Mouse (Mus musculus) ES-Bruce4 (cell line): Measurements from ENCODE around the gene Rab4a. TPM values are rescaled to one million over a fixed set of nuclear protein-coding genes. Genes with fewer than 3 reads are reported as not detected.

Source experiments
- H3K27ac ChIP-seq: 2 replicates; pipeline ENCODE4 v1.5.1; 2012; ENCODE audit warnings: low read length, inconsistent platforms; ENCODE audit not compliant: insufficient read depth
- H3K27me3 ChIP-seq: 2 replicates; pipeline ENCODE4 v1.6.1; 2012; ENCODE audit warnings: mild to moderate bottlenecking, low read length, inconsistent platforms; ENCODE audit not compliant: control insufficient read depth, poor library complexity, insufficient read depth, severe bottlenecking
- H3K36me3 ChIP-seq: 2 replicates; pipeline ENCODE4 v1.6.1; 2012; ENCODE audit warnings: inconsistent platforms, mild to moderate bottlenecking, low read length, moderate library complexity; ENCODE audit not compliant: control insufficient read depth, poor library complexity, insufficient read depth, severe bottlenecking
- H3K4me1 ChIP-seq: one replicate; pipeline ENCODE4 v1.8.1; 2011; ENCODE audit warnings: low read length; ENCODE audit not compliant: control insufficient read depth, insufficient read depth
- H3K4me3 ChIP-seq: 2 replicates; pipeline ENCODE4 v1.5.1; 2011; ENCODE audit warnings: low read depth, mild to moderate bottlenecking, low read length
- H3K9ac ChIP-seq: 2 replicates; pipeline ENCODE4 v1.6.1; 2012; ENCODE audit warnings: low read depth, mild to moderate bottlenecking, inconsistent platforms; ENCODE audit not compliant: poor library complexity, severe bottlenecking
- H3K9me3 ChIP-seq: replicated peaks from 2 replicates; pipeline ENCODE4 v1.6.1; 2012; ENCODE audit warnings: mild to moderate bottlenecking, low read length, inconsistent platforms; ENCODE audit not compliant: control insufficient read depth, poor library complexity, insufficient read depth, severe bottlenecking
- CTCF ChIP-seq: IDR thresholded peaks from one replicate; pipeline ENCODE4 v1.8.1; 2011; ENCODE audit warnings: low read depth, low read length
- EP300 ChIP-seq: IDR thresholded peaks from 2 replicates; pipeline ENCODE4 v1.6.1; 2011; ENCODE audit warnings: low read depth, low read length; ENCODE audit not compliant: insufficient read depth
- POLR2A ChIP-seq: IDR thresholded peaks from one replicate; pipeline ENCODE4 v1.8.1; 2011; ENCODE audit warnings: low read length; ENCODE audit not compliant: insufficient read depth
- polyA plus RNA-seq: library from polyadenylated mRNA; stranded (reverse); fragments of >200 nt; gene quantifications from 2 replicates; pipeline ENCODE4 v1.2.4, GENCODE M21; 2011; ENCODE audit warnings: low read depth; ENCODE audit not compliant: missing spikeins, insufficient read depth, insufficient read length

Rab4a gene
- polyA plus RNA-seq, 1 experiment: 26.1 TPM

DNA sequence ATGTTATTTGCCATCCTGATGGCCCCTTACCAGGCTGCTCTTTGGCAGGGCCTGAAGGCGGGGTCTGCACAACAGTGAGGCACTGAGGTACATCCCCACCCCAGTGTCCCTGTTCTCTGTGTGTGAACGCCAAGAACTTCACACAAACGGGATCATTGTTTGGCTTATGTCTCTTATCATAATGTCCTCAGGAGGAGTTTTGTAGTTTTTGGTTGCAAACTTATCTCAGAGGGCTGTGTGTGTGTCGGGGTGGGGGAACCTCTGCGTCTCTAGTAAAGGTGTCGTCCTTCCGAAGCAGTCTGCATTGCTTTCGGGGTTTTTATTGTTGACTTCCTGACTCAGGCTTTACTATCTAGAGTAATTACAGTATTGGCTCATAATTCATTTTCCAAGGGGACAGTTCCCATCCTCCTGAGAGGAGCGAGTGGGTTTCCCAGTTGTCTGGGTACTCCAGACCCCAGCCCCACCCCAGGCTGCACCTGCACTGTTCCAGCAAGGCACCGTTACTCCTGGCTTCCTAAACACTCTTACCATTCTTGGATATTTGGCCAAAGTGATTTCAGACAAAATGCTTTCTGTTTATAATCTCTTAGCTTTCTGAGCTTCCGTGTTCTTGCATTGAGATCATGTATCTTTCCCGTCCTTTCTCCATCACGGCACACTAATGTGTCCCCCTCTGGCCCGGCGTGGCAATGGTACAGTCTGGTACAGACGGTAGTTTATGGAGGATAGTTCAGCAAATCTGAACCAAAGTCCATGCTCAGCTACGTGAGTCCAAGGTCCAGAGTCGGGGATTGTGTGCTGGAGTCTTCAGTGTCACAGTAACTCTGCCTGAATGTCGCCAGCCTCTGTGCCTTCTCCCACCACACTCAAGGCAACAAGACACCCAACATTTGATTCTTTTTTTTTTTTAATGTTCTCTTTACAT is 14.2 kb downstream of the Rab4a start:
- H3K9ac ChIP-seq: no peak overlapping the region
- no peaks in the 10 kb centered on the region for H3K4me1 ChIP-seq
- H3K9me3 ChIP-seq: no peaks in the 10 kb centered on the region; the same call in 1 of the 2 replicates
- TF ChIP-seq EP300: no peak
- H3K4me3 ChIP-seq: no peak overlapping the region
- H3K27ac ChIP-seq: no peak overlapping the region
- H3K36me3 ChIP-seq: no peaks in the 10 kb centered on the region
- H3K27me3 ChIP-seq: no peaks in the 10 kb centered on the region

- H3K9me3 ChIP-seq: no peaks in the 10 kb centered on the region; the same call in 1 of the 2 replicates
- no peak overlapping the region for H3K9ac ChIP-seq
- H3K27ac ChIP-seq: no peak overlapping the region
- no peak overlapping the region for H3K4me3 ChIP-seq
- TF ChIP-seq EP300 (no peak), POLR2A (no peak), CTCF (no peak)
- no peaks in the 10 kb centered on the region for H3K36me3 ChIP-seq
- H3K27me3 ChIP-seq: no peaks in the 10 kb centered on the region
- no peaks in the 10 kb centered on the region for H3K4me1 ChIP-seq
Measured at GRCm38 (mm10) chr8:123820780-123821179, 15.0 kb downstream of the Rab4a start.

DNA sequence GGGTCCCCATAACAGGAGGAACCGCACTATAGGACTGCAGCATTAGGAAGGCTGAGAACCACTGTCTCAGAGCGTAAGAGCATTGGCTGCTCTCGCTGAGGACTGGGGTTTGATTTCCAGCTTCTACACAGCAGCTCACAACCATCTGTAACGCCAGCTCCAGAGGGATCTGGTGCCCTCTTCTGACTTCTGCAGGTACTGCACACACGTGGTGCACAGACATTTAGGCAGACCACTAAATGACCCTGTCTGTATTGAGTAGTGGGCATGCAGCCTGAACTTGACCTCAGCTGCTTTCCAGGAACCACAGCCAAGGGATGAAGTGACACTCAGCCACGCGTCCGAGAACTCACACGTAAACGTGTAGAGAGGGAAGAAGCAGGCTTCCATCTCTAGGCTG is 17.3 kb downstream of the Rab4a start:
- TF ChIP-seq POLR2A (no peak), EP300 (no peak), CTCF (peak; percentile 39)
- Histone ChIP-seq H3K9me3 (no peaks in the 10 kb centered on the region; the same call in 1 of the 2 replicates), H3K4me1 (no peaks in the 10 kb centered on the region), H3K4me3 (no peak overlapping the region), H3K27ac (no peak overlapping the region), H3K27me3 (no peaks in the 10 kb centered on the region), H3K9ac (no peak overlapping the region), H3K36me3 (peaks cover 2% of the 10 kb centered on the region; the same call in 1 of the 2 replicates)

DNA sequence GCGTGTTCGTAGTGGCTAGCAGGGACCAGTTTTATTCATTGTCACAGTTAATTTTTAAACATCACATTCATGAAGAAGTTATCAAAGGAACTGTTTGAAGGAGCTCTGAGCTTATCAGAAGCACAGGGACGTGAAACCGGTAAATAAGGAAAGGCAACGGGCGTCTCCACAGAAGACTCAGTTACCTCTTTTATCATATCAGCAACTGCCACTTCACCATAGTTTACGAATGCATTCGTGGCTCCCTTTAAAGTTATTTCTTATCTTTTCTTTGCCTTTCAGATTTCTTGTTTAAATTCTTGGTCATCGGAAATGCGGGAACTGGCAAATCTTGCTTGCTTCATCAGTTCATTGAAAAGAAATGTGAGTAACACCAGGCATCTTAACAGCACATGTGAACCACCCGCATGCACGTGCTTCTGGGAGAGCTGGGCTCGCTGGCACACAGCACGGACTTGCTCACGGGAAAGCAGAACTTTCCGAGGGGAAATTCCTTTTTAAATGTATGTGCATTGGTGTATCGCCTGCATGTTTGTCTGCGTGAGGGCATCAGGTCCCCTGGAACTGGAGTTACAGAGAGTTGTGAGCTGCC is 17.8 kb downstream of the Rab4a start:
- no peaks in the 10 kb centered on the region; the same call in 1 of the 2 replicates for H3K9me3 ChIP-seq
- no peaks in the 10 kb centered on the region for H3K27me3 ChIP-seq
- H3K36me3 ChIP-seq: peaks cover 2% of the 10 kb centered on the region
- TF ChIP-seq EP300 (no peak), CTCF (no peak), POLR2A (no peak)
- H3K9ac ChIP-seq: no peak overlapping the region
- no peak overlapping the region for H3K4me3 ChIP-seq
- H3K4me1 ChIP-seq: no peaks in the 10 kb centered on the region
- no peak overlapping the region for H3K27ac ChIP-seq

DNA sequence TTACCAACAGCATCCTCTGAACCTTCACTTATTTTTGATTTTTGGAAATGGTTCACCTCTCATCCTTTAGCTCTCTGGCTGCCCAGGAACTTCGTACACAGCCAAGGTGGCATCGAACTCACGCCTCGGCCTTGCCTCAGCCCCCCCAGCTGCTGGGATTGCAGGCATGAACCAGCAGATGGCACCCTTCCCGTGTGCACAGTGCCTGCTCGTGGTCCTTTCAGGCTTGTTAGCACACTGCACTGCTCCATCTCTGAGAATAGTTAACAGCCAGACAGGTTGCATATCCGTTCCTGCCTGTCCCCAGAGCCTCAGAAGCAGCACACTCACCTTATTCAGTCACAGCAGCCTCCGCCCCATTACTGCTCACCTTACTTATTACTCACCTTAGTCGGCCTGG is 20.2 kb downstream of the Rab4a start:
- Histone ChIP-seq H3K36me3 (peaks cover 15% of the 10 kb centered on the region), H3K9ac (no peak overlapping the region), H3K4me3 (0 out of 2 replicates have a peak overlapping the region, but pooled peaks have one; percentile 18), H3K9me3 (no peaks in the 10 kb centered on the region; the same call in 1 of the 2 replicates), H3K27ac (0 out of 2 replicates have a peak overlapping the region, but pooled peaks have one; percentile 22), H3K4me1 (no peaks in the 10 kb centered on the region), H3K27me3 (no peaks in the 10 kb centered on the region)
- TF ChIP-seq CTCF (peak; percentile 97), EP300 (0 out of 2 replicates have a peak, but pooled peaks have one; percentile 27), POLR2A (no peak)

DNA sequence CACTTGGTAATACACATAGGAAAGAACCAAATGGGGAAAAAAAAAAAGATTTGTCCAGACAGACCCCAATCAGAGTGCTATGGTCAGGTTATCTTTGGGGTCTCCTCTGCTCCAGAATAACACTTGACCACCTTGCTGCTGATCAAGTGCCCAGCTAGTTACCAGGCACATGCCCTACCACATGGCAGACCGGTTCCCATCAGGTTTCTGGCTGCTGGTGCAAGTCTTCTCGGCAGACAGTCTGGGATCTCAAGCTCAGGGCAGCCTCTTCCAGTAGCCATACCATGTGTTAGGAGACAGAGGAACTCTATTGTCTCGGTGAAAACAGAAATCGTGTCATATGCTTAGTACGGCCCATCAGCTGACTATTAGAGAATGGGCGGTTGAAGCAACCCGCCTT is 21.0 kb downstream of the Rab4a start:
- no peaks in the 10 kb centered on the region for H3K4me1 ChIP-seq
- no peak overlapping the region for H3K9ac ChIP-seq
- no peak for TF ChIP-seq CTCF
- no peak for TF ChIP-seq EP300
- no peak for TF ChIP-seq POLR2A
- H3K27me3 ChIP-seq: no peaks in the 10 kb centered on the region
- no peak overlapping the region for H3K27ac ChIP-seq
- no peak overlapping the region for H3K4me3 ChIP-seq
- H3K36me3 ChIP-seq: peaks cover 17% of the 10 kb centered on the region
- H3K9me3 ChIP-seq: no peaks in the 10 kb centered on the region; the same call in 1 of the 2 replicates
